Mouse (Mus musculus): ENCODE measurements around the gene Pacs1. TPM values are rescaled to one million over a fixed set of nuclear protein-coding genes. Genes with fewer than 3 reads are reported as not detected.
A peak's percentile ranks its signal among the peaks of the same experiment; 100 is the strongest.
"Not testable (repeated sequence)": the region's sequence is repeated elsewhere in the genome, so short reads cannot be mapped to it uniquely, and the experiment has no call there.

The Pacs1 gene
- polyA plus RNA-seq, 1 experiment from 2014 or later: 3.3 TPM

DNA sequence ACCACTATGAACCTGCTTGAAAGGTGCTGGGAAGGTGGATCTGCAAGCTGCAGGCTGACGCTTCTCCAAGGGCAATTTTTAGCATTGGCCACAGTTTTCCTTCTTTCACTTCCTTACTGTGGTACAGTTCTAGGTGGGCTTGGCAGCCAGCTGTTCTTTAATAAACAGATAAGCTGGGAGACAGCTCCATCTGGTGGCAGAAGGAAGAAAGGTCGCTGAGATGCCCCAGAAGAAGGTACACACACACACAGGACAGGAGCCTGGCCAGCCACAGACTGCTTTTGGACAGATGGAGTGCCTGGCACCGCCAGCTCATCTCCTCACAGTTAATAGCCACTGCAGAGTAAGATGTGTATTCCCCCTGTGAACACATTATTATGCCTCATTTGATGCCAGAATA lies 121.6 kb downstream of the Pacs1 start:
- no peak overlapping the region for H3K27ac ChIP-seq (ENCODE audit: low read depth)
- H3K9me3 ChIP-seq (ENCODE audit: low read length): no peaks in the 10 kb centered on the region
- no peak overlapping the region for H3K9ac ChIP-seq (replicated peaks)
- no peak for TF ChIP-seq EP300 (IDR thresholded peaks at IDR 0.05; ENCODE audit: low read depth)
- peak; percentile 76 for TF ChIP-seq CTCF (IDR thresholded peaks at IDR 0.05; ENCODE audit: low read depth)
- DNase-seq (peak; percentile 62), ATAC-seq (no peak)
- H3K27me3 ChIP-seq (ENCODE audit: insufficient read depth, low read length): no peaks in the 10 kb centered on the region
- H3K4me2 ChIP-seq (ENCODE audit: low read depth, low read length): no peak overlapping the region
- H3K4me3 ChIP-seq (ENCODE audit: low read depth, low read length): no peak overlapping the region
- peaks cover 11% of the 10 kb centered on the region for H3K36me3 ChIP-seq (replicated peaks; ENCODE audit: insufficient read depth, low read length)
- WGBS (ENCODE audit: insufficient replicate concordance): 17% methylated on average over 3 of the region's 3 CpGs
- no peaks in the 10 kb centered on the region for H3K4me1 ChIP-seq (ENCODE audit: insufficient read depth)

DNA sequence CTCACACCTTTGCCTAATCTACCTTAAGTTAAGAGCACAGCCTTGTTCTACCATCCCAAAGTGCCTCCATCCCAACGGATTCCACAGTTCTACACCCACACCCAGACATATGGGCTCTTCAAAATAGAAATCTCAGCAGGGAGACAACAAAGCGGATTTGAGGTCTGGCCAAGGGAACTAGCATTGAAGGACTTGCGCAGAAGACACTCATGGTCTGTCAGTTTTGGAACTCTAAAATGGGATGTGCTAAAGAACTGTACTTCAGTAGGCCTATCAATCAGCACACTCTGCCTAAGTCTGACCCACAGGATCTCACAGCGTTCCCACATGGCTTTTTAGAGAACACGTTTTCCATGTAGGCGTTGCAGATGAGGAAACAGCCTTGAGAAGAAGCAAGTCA lies 122.6 kb downstream of the Pacs1 start:
- DNase-seq (no peak), ATAC-seq (no peak)
- TF ChIP-seq EP300 (IDR thresholded peaks at IDR 0.05; ENCODE audit: low read depth) (no peak), CTCF (IDR thresholded peaks at IDR 0.05; ENCODE audit: low read depth) (no peak)
- H3K4me2 ChIP-seq (ENCODE audit: low read depth, low read length): no peak overlapping the region
- no peak overlapping the region for H3K27ac ChIP-seq (ENCODE audit: low read depth)
- no peak overlapping the region for H3K4me3 ChIP-seq (ENCODE audit: low read depth, low read length)
- no peaks in the 10 kb centered on the region for H3K27me3 ChIP-seq (ENCODE audit: insufficient read depth, low read length)
- H3K9ac ChIP-seq (replicated peaks): no peak overlapping the region
- 89% methylated on average over 6 of the region's 6 CpGs for WGBS (ENCODE audit: insufficient replicate concordance)
- H3K36me3 ChIP-seq (replicated peaks; ENCODE audit: insufficient read depth, low read length): peaks cover 11% of the 10 kb centered on the region
- H3K9me3 ChIP-seq (ENCODE audit: low read length): no peaks in the 10 kb centered on the region
- H3K4me1 ChIP-seq (ENCODE audit: insufficient read depth): no peaks in the 10 kb centered on the region

DNA sequence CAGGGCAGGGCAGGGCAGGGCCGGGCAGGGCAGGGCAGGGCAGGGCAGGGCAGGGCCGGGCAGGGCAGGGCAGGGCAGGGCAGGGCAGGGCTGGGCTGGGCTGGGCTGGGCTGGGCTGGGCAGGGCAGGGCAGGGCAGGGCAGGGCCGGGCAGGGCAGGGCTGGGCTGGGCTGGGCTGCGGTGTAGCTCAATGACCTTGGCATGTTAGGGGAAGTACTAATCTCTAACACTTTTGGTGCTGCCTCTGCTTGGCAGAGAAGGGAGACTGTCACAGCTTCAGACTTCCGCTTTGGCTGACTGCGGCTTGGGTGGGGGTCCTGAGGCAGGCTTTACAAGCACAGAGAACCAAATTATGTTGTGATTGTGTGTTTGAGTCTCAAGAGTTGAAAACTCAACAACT lies 123.9 kb downstream of the Pacs1 start:
- not testable (repeated sequence) for H3K4me3 ChIP-seq (ENCODE audit: low read depth, low read length); H3K4me1 ChIP-seq (ENCODE audit: insufficient read depth); H3K9me3 ChIP-seq (ENCODE audit: low read length); H3K4me2 ChIP-seq (ENCODE audit: low read depth, low read length); H3K27ac ChIP-seq (ENCODE audit: low read depth); DNase-seq; H3K27me3 ChIP-seq (ENCODE audit: insufficient read depth, low read length); H3K9ac ChIP-seq (replicated peaks)
- ATAC-seq: peak; percentile 56; the same call in 1 of the 2 replicates
- peaks cover 14% of the 10 kb centered on the region for H3K36me3 ChIP-seq (replicated peaks; ENCODE audit: insufficient read depth, low read length)
- WGBS (ENCODE audit: insufficient replicate concordance): 64% methylated on average over 5 of the region's 6 CpGs

DNA sequence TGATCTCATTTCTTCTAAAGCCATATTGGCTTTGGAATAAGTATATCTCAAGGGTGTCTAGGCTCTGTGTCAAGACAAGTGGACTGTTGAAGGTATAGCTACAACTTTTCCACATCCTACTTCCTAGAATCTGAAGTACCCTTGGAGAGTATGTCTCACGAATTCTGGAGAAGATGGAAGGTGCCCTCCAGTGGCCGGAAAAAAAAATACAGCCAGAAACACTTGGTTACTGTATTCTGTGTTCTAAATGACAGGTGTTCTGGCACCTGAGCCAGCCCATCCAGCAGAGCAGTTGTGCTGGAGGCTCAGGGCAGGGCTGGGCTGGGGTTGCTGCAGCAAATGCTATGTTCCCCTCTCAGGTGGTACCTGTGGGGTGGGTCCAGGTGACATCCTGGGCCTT lies 133.3 kb downstream of the Pacs1 start:
- WGBS (ENCODE audit: insufficient replicate concordance): 4% methylated on average over 2 of the region's 2 CpGs
- Histone ChIP-seq H3K4me3 (ENCODE audit: low read depth, low read length) (no peak overlapping the region), H3K36me3 (replicated peaks; ENCODE audit: insufficient read depth, low read length) (peaks cover 6% of the 10 kb centered on the region; the same call in 1 of the 2 replicates), H3K27ac (ENCODE audit: low read depth) (no peak overlapping the region), H3K9ac (replicated peaks) (no peak overlapping the region), H3K27me3 (ENCODE audit: insufficient read depth, low read length) (no peaks in the 10 kb centered on the region), H3K9me3 (ENCODE audit: low read length) (no peaks in the 10 kb centered on the region), H3K4me2 (ENCODE audit: low read depth, low read length) (no peak overlapping the region), H3K4me1 (ENCODE audit: insufficient read depth) (no peaks in the 10 kb centered on the region)
- ATAC-seq: no peak
- TF ChIP-seq CTCF (IDR thresholded peaks at IDR 0.05; ENCODE audit: low read depth): peak; percentile 71
- no peak for TF ChIP-seq EP300 (IDR thresholded peaks at IDR 0.05; ENCODE audit: low read depth)
- DNase-seq: peak; percentile 49

DNA sequence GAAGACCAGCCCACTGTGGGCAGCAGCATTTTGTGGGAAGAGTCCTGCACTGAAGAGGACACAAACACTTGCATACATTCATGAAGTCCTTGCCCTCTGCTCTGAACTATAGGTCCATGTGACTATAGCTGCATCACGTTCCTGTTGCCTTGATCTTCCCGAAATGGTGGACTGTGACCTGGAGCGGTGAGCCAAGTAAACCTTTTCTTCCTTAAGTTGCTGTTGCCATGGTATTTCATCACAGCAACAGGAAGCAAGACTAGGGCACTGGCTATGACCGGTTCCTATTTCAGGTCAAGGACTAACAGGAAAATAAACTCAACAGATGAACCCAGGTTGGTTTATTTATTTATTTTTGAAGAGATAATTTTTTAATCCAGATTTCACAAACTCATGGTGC lies 141.7 kb downstream of the Pacs1 start:
- H3K9me3 ChIP-seq (ENCODE audit: low read length): no peaks in the 10 kb centered on the region

DNA sequence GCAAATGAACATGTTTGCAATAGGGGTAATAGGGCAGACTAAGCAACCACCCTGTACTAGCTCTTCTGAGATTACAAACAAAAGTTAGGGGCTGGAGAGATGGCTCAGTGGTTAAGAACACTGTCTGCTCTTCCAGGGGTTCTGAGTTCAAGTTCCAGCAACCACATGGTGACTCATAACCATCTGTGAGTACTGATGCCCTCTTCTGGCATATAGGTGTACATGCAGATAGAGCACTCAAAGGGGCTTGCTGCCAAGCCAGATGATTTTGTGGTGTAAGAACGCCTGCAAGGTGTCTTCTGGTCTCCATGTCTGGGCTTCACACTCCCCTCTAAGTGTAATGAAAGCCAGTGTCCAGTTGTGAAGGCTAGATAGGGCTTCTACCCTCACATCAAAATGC lies 143.1 kb downstream of the Pacs1 start:
- H3K27ac ChIP-seq (ENCODE audit: low read depth): no peak overlapping the region
- no peak overlapping the region for H3K9ac ChIP-seq (replicated peaks)
- no peaks in the 10 kb centered on the region for H3K4me1 ChIP-seq (ENCODE audit: insufficient read depth)
- no peak overlapping the region for H3K4me3 ChIP-seq (ENCODE audit: low read depth, low read length)
- H3K9me3 ChIP-seq (ENCODE audit: low read length): no peaks in the 10 kb centered on the region
- TF ChIP-seq CTCF (IDR thresholded peaks at IDR 0.05; ENCODE audit: low read depth): peak; percentile 56
- TF ChIP-seq EP300 (IDR thresholded peaks at IDR 0.05; ENCODE audit: low read depth): no peak
- peaks cover 5% of the 10 kb centered on the region; the same call in 1 of the 2 replicates for H3K36me3 ChIP-seq (replicated peaks; ENCODE audit: insufficient read depth, low read length)
- DNase-seq (no peak), ATAC-seq (no peak)
- 45% methylated on average over 1 of the region's 1 CpGs for WGBS (ENCODE audit: insufficient replicate concordance)
- H3K4me2 ChIP-seq (ENCODE audit: low read depth, low read length): no peak overlapping the region
- no peaks in the 10 kb centered on the region for H3K27me3 ChIP-seq (ENCODE audit: insufficient read depth, low read length)

More for the DNA sequence above, 141.7 kb downstream of the Pacs1 start:
- no peak for ATAC-seq
- no peak for DNase-seq
- TF ChIP-seq EP300 (IDR thresholded peaks at IDR 0.05; ENCODE audit: low read depth) (no peak), CTCF (IDR thresholded peaks at IDR 0.05; ENCODE audit: low read depth) (no peak)
- Histone ChIP-seq H3K4me3 (ENCODE audit: low read depth, low read length) (no peak overlapping the region), H3K27me3 (ENCODE audit: insufficient read depth, low read length) (no peaks in the 10 kb centered on the region), H3K4me1 (ENCODE audit: insufficient read depth) (no peaks in the 10 kb centered on the region), H3K4me2 (ENCODE audit: low read depth, low read length) (no peak overlapping the region), H3K36me3 (replicated peaks; ENCODE audit: insufficient read depth, low read length) (peaks cover 5% of the 10 kb centered on the region; the same call in 1 of the 2 replicates), H3K27ac (ENCODE audit: low read depth) (no peak overlapping the region), H3K9ac (replicated peaks) (no peak overlapping the region)
- 53% methylated on average over 4 of the region's 4 CpGs for WGBS (ENCODE audit: insufficient replicate concordance)

DNA sequence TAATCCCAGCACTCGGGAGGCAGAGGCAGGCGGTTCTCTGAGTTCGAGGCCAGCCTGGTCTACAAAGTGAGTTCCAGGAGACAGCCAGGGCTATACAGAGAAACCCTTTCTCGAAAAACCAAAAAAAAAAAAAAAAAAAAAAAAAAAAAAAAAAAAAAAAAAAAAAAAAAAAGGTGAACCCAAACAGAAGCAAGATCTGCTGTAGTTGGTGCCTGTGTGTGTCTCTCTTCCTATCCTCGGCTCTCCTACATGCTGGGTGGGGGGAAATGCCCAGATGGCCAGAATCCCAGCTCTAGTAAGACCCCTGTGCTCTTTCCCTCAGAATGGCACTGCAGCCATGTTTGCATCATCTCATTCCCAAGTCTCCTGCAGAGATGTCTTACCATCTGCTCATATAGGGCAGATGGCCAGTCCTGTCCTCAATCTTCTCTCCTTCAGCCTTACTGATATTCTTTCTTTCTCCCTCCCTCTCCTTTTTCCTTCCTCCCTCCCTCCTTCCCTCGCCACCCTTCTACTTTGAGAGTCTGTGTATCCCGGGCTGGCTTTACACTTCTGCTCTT lies 148.8 kb downstream of the Pacs1 start:
- no peaks in the 10 kb centered on the region for H3K9me3 ChIP-seq (ENCODE audit: low read length)
- no peaks in the 10 kb centered on the region for H3K4me1 ChIP-seq (ENCODE audit: insufficient read depth)
- no peaks in the 10 kb centered on the region for H3K36me3 ChIP-seq (replicated peaks; ENCODE audit: insufficient read depth, low read length)
- no peak overlapping the region for H3K4me2 ChIP-seq (ENCODE audit: low read depth, low read length)
- ATAC-seq: no peak
- H3K4me3 ChIP-seq (ENCODE audit: low read depth, low read length): no peak overlapping the region
- H3K9ac ChIP-seq (replicated peaks): no peak overlapping the region
- WGBS (ENCODE audit: insufficient replicate concordance): 60% methylated on average over 7 of the region's 7 CpGs
- no peak for DNase-seq
- no peak for TF ChIP-seq CTCF (IDR thresholded peaks at IDR 0.05; ENCODE audit: low read depth)
- no peak for TF ChIP-seq EP300 (IDR thresholded peaks at IDR 0.05; ENCODE audit: low read depth)
- no peaks in the 10 kb centered on the region for H3K27me3 ChIP-seq (ENCODE audit: insufficient read depth, low read length)
- no peak overlapping the region for H3K27ac ChIP-seq (ENCODE audit: low read depth)
